Mouse (Mus musculus): ENCODE data around the gene Dppa2.
"Not testable (repeated sequence)": the region's sequence is repeated elsewhere in the genome, so short reads cannot be mapped to it uniquely, and the experiment has no call there.

Gene Dppa2

DNA sequence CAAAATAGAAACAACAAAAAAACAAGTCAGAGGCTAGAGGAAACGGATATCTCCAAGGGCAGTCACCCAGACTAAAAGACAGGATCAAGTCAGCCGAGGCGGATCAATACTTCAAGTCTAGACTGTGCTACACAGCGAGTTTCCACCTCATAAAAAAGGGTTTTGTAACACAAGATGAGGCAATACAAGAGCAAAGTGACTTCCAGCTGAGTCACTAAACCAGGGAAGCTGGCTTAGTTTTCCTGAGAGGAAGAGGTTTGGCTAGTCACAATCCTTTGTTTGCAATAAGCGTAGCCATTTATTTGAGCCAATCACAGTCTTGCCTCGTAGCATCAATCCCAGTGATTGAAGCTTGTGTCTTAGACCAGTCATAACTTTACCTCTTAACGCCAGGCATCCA, at the start of gene Dppa2:
Gene Dppa2, plus strand, starts transcription at position 400 of the 400 bp plus-strand sequence.
- in situ Hi-C loops (cut with MboI; ENCODE audit: low sequenced_read_pairs): no loop called here

DNA sequence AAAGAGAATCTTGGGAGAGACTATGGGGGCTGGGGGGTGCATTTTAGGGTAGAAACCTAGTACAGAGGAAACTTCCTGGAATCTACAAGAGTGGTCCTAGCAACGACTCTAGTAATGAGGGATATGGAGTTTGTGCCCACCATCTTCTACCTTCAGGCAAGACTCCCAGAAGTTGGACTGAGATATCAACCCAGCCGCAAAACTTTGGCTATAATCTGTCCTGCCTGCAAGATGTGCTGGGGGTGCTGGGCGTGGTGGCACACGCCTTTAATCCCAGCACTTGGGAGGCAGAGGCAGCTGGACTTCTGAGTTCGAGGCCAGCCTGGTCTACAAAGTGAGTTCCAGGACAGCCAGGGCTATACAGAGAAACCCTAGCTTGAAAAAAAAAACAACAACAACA, 49.1 kb upstream of the Dppa2 start:
- in situ Hi-C loops (cut with MboI; ENCODE audit: low sequenced_read_pairs): no loop called here

DNA sequence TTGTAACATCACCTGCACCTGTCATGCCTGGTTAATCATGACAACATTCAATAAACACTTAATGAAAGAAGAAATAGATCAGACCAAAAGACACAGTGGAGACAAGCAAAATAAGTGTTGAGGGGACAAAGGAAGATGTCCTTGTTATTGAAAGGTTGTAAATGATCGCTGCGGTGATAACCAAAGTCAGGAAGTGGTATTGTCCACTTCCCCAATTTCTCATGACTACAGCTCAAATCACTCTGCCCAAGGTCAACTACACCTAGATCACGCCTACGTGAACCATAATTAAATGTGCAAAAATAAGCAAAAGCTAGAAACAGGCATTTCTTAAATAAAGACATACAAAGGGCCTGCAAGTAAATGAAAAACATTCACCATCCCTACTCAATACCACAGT, 44.2 kb upstream of the Dppa2 start:
- in situ Hi-C loops (cut with MboI; ENCODE audit: low sequenced_read_pairs): no loop called here

DNA sequence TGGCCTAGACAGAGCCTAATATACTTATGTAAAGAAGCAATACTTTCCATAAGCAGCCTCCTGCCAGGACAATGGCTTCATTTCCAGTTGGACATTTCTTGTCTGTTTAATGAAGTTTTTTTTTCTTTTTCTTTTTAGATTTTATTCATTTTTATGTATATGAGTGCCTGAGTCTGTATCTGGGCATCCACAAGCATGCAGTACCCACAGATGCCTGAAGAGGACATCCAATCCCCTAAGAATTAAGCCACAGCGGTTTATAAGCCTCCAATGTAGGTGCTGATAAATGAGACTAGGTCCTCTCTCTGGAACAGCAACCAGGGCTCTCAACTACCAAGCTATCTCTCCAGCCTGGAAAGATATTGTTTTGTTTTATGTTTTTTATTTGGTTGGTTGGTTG, 40.8 kb upstream of the Dppa2 start:
- in situ Hi-C loops (cut with MboI; ENCODE audit: low sequenced_read_pairs): no loop called here

DNA sequence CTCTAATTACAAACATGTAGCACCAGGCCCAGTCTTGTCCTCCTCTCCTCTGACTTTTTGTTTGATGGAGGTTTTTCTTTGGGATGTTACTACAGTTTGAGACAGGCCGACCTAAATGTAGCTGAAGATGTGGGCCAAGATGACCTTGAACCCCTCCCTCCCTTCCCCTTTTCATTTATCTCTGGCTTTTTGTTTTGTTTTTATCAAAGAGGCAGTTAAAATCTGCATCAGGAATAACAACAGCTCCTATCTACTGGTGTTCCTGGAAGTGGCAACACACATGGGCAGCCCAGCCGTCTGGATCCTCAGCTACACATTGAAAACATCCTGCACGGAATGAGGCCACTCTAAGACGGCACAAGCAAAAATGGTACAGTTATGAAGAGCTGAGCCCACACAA, 37.9 kb upstream of the Dppa2 start:
- in situ Hi-C loops (cut with MboI; ENCODE audit: low sequenced_read_pairs): no loop called here

DNA sequence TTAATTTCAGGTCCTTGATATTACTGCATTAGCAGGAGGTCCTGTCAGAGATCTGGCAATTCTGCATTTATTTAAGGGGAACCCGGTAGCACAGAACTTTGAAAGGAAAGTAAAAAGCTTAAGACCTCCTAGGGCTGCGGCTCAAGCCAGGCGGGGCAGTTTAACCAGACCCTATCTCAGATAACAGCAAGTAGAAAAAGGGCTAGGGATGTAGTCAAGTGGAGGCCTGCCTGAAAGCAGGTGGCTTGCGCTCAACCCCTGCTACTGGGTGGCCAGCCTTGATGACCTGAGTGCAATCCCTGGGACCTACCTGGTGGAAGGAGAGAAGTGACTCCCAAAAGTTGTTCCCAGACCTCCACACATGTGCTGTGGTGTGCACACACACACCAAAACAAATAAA, 26.8 kb upstream of the Dppa2 start:
- in situ Hi-C loops (cut with MboI; ENCODE audit: low sequenced_read_pairs): no loop called here

DNA sequence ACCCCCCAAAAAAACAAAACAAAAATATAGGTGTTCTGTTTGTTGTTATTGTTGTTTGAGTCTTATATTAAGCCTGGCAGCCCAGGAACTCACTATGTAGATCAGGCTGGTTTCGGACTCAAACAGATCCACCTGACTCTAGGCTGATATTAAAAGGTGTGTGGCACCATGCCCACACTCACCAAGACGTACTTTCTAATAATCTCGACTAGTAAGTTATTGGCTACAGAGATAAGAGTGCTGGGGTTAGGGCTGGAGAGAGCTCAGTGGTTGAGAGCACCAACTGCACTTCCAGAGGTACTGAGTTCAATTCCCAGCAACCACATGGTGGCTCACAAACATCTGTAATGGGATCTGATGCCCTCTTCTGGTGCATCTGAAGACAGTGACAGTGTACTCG, 22.8 kb upstream of the Dppa2 start:
- in situ Hi-C loops (cut with MboI; ENCODE audit: low sequenced_read_pairs): no loop called here

DNA sequence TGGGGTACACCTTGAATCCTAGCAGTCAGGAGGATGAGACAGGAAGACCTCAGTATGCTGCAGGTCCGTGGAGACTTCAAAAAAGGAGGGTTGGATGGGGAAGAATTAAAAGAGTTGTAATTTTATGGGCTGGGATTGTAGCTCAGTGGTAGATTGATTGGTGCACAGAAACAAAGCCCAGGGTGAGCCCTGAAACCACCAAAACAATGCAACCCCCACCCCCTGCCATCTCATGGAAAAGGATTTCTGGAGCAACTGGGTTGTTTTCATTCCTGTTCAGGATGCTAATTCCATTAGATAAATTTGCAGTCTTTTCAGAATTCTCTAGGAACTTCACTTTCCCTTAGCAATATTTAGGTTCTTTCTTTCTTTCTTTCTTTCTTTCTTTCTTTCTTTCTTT, 20.9 kb upstream of the Dppa2 start:
- in situ Hi-C loops (cut with MboI; ENCODE audit: low sequenced_read_pairs): no loop called here

DNA sequence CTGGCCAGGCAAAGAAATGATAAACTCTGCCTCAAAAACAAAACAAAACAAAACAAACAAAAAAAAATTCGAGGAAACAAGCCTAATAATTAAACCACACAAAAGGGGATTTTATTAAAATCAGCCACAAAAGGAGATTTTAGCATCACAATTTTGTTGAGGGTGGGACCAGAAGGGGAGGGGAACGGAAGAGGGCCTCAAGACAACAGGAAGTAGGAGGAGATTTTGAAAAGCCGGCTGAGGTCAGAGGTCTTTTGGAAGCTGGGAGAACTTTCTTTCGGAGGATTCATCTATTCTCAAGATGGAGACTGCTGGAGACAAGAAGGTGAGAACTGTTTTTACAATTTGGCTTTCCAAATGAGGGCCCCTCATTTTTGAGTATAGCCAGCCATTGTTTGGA, 20.2 kb upstream of the Dppa2 start, which contains the start of gene Dppa4:
Gene Dppa4, plus strand, starts transcription at position 217 of the 400 bp plus-strand sequence.
- in situ Hi-C loops (cut with MboI; ENCODE audit: low sequenced_read_pairs): no loop called here

DNA sequence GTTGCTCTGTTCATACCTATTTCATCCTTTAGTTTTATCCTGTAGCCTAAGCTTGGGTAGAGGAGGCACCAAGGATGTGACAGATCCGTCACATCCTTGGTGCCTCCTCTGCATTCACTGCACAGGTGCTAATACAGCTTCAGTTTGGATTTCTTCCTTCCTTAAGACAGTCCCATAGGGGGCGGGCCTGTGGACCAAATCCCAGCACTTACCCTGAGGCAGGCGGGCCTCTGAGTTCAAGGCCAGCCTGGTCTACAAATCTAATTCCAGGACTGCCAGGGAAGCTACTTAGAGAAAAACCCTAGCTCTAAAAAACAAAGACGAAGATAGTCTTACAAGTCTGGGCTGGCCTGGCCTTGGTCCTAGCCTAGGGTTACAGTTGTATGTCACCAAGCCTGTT, 18.2 kb upstream of the Dppa2 start:
- in situ Hi-C loops (cut with MboI; ENCODE audit: low sequenced_read_pairs): no loop called here

DNA sequence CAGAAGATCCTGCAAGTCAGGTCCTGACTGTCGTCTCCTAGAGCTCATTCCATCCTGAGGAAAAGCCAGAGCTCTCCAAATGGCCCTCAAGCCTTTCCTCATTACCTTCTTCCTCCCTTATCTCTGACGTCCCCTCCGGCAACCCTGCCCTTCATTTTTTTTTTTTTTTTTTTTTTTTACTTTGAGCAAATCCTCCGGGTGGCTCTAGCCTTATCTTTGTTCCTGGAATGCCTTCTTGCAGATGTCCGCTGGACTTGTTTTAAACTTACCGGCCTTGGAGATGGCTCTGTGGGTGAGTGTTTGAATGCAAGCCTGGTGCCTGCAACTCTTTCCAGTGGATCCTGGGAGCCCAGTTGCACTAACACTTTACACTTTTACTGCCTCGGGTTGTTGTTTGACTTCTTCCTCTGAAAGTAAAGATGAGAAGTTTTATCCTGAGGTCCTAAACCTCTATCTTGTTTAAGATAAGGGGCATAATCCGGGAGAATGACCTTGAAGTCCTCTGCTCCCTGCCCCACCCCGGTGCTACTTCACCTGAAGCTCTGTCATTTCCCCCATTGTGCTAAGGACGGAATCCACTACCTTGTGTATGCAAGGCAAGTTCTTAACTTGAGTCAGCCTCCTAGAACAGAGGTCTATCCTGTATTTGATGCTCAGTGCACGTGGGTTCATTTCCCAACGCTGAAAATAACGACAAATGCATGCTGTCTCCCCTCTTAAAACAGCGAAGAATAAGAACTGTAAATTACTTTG, 6.1 kb upstream of the Dppa2 start:
- in situ Hi-C loops (cut with MboI; ENCODE audit: low sequenced_read_pairs): no loop called here

DNA sequence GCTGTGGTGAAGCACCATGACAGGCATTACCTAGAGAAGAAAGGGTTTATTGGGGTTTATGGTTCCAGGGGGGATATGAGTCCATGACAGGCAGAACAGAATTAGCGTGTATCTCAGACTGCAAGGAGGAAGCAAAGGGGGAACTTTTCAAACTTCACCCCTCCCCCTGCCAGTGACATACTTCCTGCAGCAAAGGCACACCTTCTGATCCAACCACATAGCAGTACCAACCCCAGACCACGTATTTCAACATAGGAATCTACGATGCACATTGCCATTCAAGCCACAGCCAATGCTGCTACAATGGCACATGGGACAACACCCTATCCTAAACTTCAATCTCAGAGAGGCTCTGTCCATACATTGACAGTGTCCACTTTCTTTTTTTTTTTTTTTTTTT, 3.8 kb upstream of the Dppa2 start:
- in situ Hi-C loops (cut with MboI; ENCODE audit: low sequenced_read_pairs): no loop called here

DNA sequence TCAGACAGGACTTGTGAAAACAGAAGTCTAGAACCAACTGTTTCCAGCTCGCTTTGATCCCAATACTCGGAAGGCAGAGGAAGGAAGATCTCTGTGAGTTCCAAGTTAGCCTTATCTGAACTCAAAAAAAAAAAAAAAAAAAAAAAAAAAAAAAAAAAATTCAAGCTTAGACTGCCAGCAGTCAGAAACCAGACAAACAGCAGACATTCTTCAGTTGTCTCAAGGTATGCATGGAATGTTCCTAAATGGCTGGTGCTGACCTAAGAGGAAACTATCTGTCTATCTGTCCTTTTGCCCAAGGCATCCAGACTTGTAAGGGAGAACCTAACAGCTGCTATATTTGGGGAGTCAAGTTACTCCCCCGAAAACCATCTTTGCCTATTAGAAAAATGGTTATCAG, 275 bp downstream of the Dppa2 start:
- in situ Hi-C loops (cut with MboI; ENCODE audit: low sequenced_read_pairs): no loop called here

DNA sequence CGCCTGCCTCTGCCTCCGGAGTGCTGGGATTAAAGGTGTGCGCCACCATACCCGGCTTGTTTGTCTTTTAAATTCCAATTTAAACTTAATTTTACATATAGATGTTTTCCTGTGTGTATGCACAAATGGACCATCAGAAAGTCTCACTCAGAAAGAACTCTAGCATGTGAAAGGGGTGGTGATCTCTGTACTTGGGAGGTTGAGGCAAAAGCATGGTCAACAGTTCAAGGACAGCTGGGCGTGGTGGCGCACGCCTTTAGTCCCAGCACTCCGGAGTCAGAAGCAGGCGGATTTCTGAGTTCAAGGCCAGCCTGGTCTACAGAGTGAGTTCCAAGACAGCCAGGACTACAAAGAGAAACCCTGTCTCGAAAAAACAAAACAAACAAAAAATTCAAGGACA, 5.2 kb downstream of the Dppa2 start:
- in situ Hi-C loops (cut with MboI; ENCODE audit: low sequenced_read_pairs): not testable (repeated sequence)

DNA sequence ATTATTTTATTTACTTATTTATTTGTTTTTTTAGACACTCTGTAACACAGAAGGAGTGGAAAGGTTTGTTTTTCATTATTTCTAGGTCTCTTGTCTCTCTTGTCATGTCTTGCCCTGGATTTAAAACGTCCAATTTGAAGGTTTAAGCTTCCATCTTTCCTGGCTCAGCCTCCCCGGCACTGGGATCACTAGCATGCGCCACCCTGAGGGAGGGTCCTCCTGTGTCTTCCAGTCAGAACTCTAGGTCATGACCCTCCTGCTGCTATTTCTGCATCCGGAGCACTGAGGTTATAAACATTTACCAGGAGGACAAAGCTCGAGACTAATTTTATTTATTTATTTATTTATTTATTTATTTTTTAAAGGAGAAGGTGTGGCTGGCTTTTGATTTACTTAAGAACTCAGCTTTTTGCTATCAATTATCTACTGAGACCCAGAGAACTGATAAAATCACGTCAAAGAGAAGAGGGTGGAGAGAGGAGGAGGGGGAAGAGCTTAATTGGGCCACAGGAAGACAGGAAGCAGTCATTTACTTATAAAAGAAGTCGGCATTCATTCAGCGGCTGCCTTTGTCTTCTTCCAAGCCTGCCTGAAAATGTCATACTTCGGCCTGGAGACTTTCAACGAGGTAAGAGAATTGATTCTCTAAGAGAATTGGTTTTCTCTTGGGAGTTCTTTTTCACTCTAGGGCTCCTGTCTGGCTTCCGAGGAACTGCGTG, 6.4 kb downstream of the Dppa2 start:
- in situ Hi-C loops (cut with MboI; ENCODE audit: low sequenced_read_pairs): no loop called here

DNA sequence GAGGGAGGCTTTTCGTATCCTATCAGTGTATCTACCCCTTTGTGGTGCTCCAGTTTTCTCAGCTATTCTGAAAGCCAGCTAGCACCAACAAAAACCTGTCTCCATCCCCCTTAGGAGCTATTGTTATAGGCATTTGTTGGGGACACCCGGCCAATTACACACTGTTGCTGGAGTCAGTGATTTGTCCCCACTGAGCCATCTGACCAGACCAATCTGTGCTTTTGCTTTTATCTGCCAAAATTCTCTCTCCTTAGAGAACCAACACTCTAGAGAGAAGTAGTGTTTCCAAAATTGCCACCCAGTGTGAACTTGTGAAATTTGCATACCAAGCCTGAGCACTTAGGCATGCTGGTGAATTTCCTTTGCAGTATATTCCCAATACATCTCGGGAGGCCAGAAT, 11.6 kb downstream of the Dppa2 start:
- in situ Hi-C loops (cut with MboI; ENCODE audit: low sequenced_read_pairs): no loop called here

DNA sequence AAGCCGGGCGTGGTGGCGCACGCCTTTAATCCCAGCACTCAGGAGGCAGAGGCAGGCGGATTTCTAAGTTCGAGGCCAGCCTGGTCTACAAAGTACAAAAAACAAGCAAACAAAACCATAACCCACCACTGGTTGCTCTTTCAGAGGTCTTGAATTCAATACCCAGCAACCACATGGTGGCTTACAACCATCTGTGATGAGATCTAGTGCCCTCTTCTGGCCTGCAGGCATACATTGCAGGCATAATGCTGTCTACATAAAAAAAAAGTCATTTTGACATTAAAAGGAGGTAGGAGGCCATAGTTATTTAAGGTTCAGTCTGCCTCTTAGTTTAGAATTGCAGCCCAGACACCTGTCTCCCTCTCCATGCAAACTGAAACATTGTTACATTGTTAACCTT, 17.1 kb downstream of the Dppa2 start:
- in situ Hi-C loops (cut with MboI; ENCODE audit: low sequenced_read_pairs): no loop called here

DNA sequence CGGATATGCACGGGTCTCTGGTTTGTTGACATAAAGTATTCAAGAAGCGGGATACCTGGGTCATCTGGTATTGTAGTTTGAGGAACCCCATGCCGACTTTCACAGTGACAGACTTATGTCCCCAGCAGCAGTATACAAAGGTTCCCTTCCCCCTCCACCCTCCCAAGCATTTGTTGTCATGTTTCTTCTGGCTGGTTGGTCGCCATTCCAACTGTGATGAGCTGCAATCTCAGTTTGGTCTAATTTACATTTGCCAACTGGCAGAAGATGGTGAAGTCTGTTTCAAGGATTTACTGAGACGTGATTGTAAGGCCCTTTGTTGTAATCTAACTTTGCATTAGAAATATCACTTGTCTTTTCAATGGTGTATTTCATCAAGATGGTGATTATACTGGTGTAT, 19.4 kb downstream of the Dppa2 start:
- in situ Hi-C loops (cut with MboI; ENCODE audit: low sequenced_read_pairs): no loop called here

DNA sequence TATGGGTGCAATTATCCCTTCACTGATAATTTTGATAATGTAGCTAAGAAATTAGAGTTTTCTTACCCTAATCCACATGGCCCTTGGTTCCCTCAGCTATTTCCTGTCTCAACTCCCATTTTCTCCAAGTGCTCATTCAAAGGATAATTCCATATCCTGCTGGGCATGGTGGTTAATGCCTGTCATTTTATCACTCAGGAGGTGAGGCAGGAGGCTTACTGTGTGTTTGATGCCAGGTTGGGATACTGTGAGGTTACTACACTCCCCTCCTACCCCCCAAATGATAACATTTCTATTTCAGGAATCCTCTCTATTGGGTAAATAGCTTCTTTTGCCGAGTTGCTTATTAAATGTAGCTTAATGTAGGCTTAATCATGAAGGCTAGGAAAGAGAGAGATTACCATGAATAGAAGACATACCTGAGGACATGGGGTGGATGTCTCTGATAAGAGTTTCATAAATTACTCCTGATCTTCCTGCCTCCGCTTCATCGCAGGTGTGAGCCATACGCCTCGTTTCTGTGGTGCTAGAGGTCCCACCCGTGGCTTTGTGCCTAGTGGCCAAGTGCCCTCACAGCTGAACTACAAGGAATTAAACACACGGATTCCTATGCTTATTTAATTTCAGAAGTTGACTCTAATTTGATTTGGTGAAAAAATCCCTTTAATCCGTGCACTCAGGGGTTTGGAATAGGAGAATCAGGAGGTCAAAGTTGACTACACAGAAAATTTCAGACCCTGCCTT, 20.1 kb downstream of the Dppa2 start:
- in situ Hi-C loops (cut with MboI; ENCODE audit: low sequenced_read_pairs): no loop called here

DNA sequence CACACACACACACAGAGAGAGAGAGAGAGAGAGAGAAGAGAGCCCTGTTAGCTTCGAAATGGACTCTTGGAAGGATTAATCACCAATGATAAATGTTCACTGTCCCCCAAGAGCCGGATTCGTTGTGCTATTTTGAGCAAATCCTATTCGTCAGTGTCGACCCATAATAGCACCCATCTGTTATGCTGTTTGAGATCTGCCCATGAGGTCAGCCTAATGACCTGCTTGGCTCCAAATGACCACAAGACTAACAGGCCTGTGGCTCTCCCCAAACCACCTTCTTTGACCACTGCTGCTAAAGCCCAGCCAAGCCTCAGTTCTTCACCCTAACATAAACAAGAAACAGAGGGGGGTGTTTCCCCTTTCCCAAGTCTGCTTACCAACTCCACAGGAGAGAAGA, 23.2 kb downstream of the Dppa2 start:
- in situ Hi-C loops (cut with MboI; ENCODE audit: low sequenced_read_pairs): no loop called here

DNA sequence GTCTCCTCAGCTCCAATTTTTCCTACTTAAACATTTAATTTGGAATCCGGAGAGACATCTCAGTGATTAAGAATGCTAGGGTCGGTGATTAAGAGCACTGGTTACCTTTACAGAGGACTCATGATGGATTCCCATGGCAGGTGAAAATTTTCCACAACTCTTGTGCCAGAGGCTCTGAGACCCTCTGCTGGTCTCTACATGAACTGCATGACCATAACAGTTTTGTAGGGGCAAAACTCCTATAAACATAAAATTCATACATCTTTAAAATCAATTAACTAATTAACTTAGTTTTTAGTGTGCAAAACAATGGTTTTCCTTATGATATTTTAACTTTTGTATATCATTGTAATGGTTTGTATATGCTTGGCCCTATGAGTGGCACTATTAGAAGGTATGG, 24.7 kb downstream of the Dppa2 start:
- in situ Hi-C loops (cut with MboI; ENCODE audit: low sequenced_read_pairs): no loop called here

DNA sequence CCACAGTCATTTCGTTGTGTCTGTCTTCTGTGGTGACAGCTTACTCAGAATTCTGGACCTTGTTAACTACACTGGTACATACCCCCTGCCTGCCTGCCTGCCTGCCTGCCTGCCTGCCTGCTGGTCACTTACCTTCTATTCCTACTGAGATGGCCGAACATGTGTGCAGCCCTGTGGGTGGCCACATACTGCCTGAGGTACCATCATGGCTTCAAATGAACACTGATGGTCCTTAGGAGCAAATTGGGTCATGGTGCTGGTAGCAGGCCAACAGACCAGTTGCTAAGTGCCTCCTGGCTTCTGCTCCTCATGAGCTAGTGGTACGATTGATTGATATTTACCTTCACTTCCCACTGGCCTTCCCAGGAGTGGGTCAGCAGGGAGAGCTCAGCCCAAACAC, 28.1 kb downstream of the Dppa2 start:
- in situ Hi-C loops (cut with MboI; ENCODE audit: low sequenced_read_pairs): no loop called here

All from CH12F3 (cell line).